Mouse (Mus musculus): ENCODE results near the gene Aco2. TPM values are rescaled to one million over a fixed set of nuclear protein-coding genes. Genes with fewer than 3 reads are reported as not detected.
A peak's percentile ranks its signal among the peaks of the same experiment; 100 is the strongest.

Gene Aco2
- total and polyA plus RNA-seq, 2 experiments from 2014 or later = 257 to 412 TPM

- DNase-seq (ENCODE audit: low spot score) = no peak
- WGBS = 58% methylated on average over 7 of the region's 7 CpGs
These were observed 63.9 kb downstream of the Aco2 start for GRCm38 (mm10) chr15:81935869-81936637.

GRCm38 (mm10) chr15:81936679-81937078, 64.6 kb downstream of the Aco2 start, which contains the start of gene Csdc2:
TSS of gene Csdc2 (plus strand) at chr15:81936759.
- ATAC-seq (ENCODE audit: low FRiP score) (peak; percentile 84), DNase-seq (ENCODE audit: low spot score) (peak; percentile 89)
- H3K4me3 ChIP-seq (ENCODE audit: low read depth, low read length) = peak within 1 kb of the TSS; percentile 70
- no peaks in the 10 kb centered on the region for H3K27me3 ChIP-seq (ENCODE audit: insufficient read depth, low read length)
- peak within 1 kb of the TSS; percentile 83 for H3K9ac ChIP-seq (replicated peaks; ENCODE audit: low read length, poor library complexity, severe bottlenecking)
- H3K9me3 ChIP-seq (ENCODE audit: low read length) = no peaks in the 10 kb centered on the region
- H3K27ac ChIP-seq (ENCODE audit: low read depth, low read length) = peak within 1 kb of the TSS; percentile 94
- 0 out of 2 replicates have a peak, but pooled peaks cover 4% of the 10 kb centered on the region for H3K36me3 ChIP-seq (ENCODE audit: insufficient read depth, low read length)
- peak within 1 kb of the TSS; percentile 70 for H3K4me2 ChIP-seq (ENCODE audit: low read depth, low read length, poor library complexity, severe bottlenecking)
- H3K4me1 ChIP-seq (ENCODE audit: insufficient read depth, low read length) = peaks cover 17% of the 10 kb centered on the region; the same call in 1 of the 2 replicates
- 0% methylated on average over 12 of the region's 12 CpGs for WGBS
- TF ChIP-seq CTCF (IDR thresholded peaks at IDR 0.05) = peak; percentile 53

More at GRCm38 (mm10) chr15:81935869-81936637, 63.9 kb downstream of the Aco2 start:
- Histone ChIP-seq H3K4me1 (ENCODE audit: insufficient read depth, low read length) (peaks cover 17% of the 10 kb centered on the region; the same call in 1 of the 2 replicates), H3K4me2 (ENCODE audit: low read depth, low read length, poor library complexity, severe bottlenecking) (peak overlapping the region; percentile 70), H3K36me3 (ENCODE audit: insufficient read depth, low read length) (0 out of 2 replicates have a peak, but pooled peaks cover 4% of the 10 kb centered on the region), H3K9me3 (ENCODE audit: low read length) (no peaks in the 10 kb centered on the region), H3K4me3 (ENCODE audit: low read depth, low read length) (peak overlapping the region; percentile 70), H3K27ac (ENCODE audit: low read depth, low read length) (peak overlapping the region; percentile 94), H3K27me3 (ENCODE audit: insufficient read depth, low read length) (no peaks in the 10 kb centered on the region), H3K9ac (replicated peaks; ENCODE audit: low read length, poor library complexity, severe bottlenecking) (peak overlapping the region; percentile 83)
- TF ChIP-seq CTCF (IDR thresholded peaks at IDR 0.05) = no peak
- peak; percentile 19; the same call in 1 of the 2 replicates for ATAC-seq (ENCODE audit: low FRiP score)

GRCm38 (mm10) chr15:81937098-81937972, 65.2 kb downstream of the Aco2 start:
- H3K27ac ChIP-seq (ENCODE audit: low read depth, low read length) = peak overlapping the region; percentile 94
- H3K4me1 ChIP-seq (ENCODE audit: insufficient read depth, low read length) = peaks cover 17% of the 10 kb centered on the region; the same call in 1 of the 2 replicates
- DNase-seq (ENCODE audit: low spot score) (peak; percentile 69), ATAC-seq (ENCODE audit: low FRiP score) (peak; percentile 44)
- H3K4me3 ChIP-seq (ENCODE audit: low read depth, low read length) = peak overlapping the region; percentile 70
- TF ChIP-seq CTCF (IDR thresholded peaks at IDR 0.05) = no peak
- H3K4me2 ChIP-seq (ENCODE audit: low read depth, low read length, poor library complexity, severe bottlenecking) = peak overlapping the region; percentile 70
- WGBS = 2% methylated on average over 19 of the region's 19 CpGs
- peak overlapping the region; percentile 83 for H3K9ac ChIP-seq (replicated peaks; ENCODE audit: low read length, poor library complexity, severe bottlenecking)
- no peaks in the 10 kb centered on the region for H3K9me3 ChIP-seq (ENCODE audit: low read length)
- 0 out of 2 replicates have a peak, but pooled peaks cover 4% of the 10 kb centered on the region for H3K36me3 ChIP-seq (ENCODE audit: insufficient read depth, low read length)
- no peaks in the 10 kb centered on the region for H3K27me3 ChIP-seq (ENCODE audit: insufficient read depth, low read length)

GRCm38 (mm10) chr15:81938246-81938645, 66.1 kb downstream of the Aco2 start:
- DNase-seq (ENCODE audit: low spot score) = peak; percentile 75
- peak overlapping the region; percentile 94 for H3K27ac ChIP-seq (ENCODE audit: low read depth, low read length)
- H3K4me2 ChIP-seq (ENCODE audit: low read depth, low read length, poor library complexity, severe bottlenecking) = peak overlapping the region; percentile 70
- peaks cover 17% of the 10 kb centered on the region; the same call in 1 of the 2 replicates for H3K4me1 ChIP-seq (ENCODE audit: insufficient read depth, low read length)
- H3K9ac ChIP-seq (replicated peaks; ENCODE audit: low read length, poor library complexity, severe bottlenecking) = peak overlapping the region; percentile 83
- no peaks in the 10 kb centered on the region for H3K27me3 ChIP-seq (ENCODE audit: insufficient read depth, low read length)
- peak; percentile 78 for TF ChIP-seq CTCF (IDR thresholded peaks at IDR 0.05)
- 38% methylated on average over 2 of the region's 2 CpGs for WGBS
- ATAC-seq (ENCODE audit: low FRiP score) = no peak
- 0 out of 2 replicates have a peak, but pooled peaks cover 4% of the 10 kb centered on the region for H3K36me3 ChIP-seq (ENCODE audit: insufficient read depth, low read length)
- H3K4me3 ChIP-seq (ENCODE audit: low read depth, low read length) = peak overlapping the region; percentile 70
- H3K9me3 ChIP-seq (ENCODE audit: low read length) = no peaks in the 10 kb centered on the region

GRCm38 (mm10) chr15:81939157-81939715, 67.1 kb downstream of the Aco2 start:
- H3K9me3 ChIP-seq (ENCODE audit: low read length) = no peaks in the 10 kb centered on the region
- TF ChIP-seq CTCF (IDR thresholded peaks at IDR 0.05) = no peak
- H3K4me3 ChIP-seq (ENCODE audit: low read depth, low read length) = no peak overlapping the region
- no peak overlapping the region for H3K27ac ChIP-seq (ENCODE audit: low read depth, low read length)
- ATAC-seq (ENCODE audit: low FRiP score) = no peak
- 0 out of 2 replicates have a peak, but pooled peaks cover 4% of the 10 kb centered on the region for H3K36me3 ChIP-seq (ENCODE audit: insufficient read depth, low read length)
- peaks cover 17% of the 10 kb centered on the region; the same call in 1 of the 2 replicates for H3K4me1 ChIP-seq (ENCODE audit: insufficient read depth, low read length)
- 92% methylated on average over 10 of the region's 10 CpGs for WGBS
- H3K4me2 ChIP-seq (ENCODE audit: low read depth, low read length, poor library complexity, severe bottlenecking) = peak overlapping the region; percentile 70
- DNase-seq (ENCODE audit: low spot score) = no peak
- H3K27me3 ChIP-seq (ENCODE audit: insufficient read depth, low read length) = no peaks in the 10 kb centered on the region
- no peak overlapping the region; the same call in 1 of the 2 replicates for H3K9ac ChIP-seq (replicated peaks; ENCODE audit: low read length, poor library complexity, severe bottlenecking)
